Mouse (Mus musculus) heart, adult 2 months (tissue): ENCODE measurements at regions not wholly inside any gene's neighbourhood (a gene's known extent, or its start where the extent isn't known, plus 50 kb on each side); places are given as distances from the start of the nearest gene placed in this dataset.

Source experiments
- CTCF ChIP-seq: fragments of 200-600 bp; IDR thresholded peaks from 2 replicates; pipeline ENCODE4 v1.8.1; 2022; ENCODE audit warnings: antibody characterized with exemption, mild to moderate bottlenecking, moderate library complexity
- EP300 ChIP-seq: fragments of 200-500 bp; IDR thresholded peaks from 2 replicates; pipeline ENCODE4 v1.6.1; 2011; ENCODE audit warnings: low read depth, low read length, control low read depth; ENCODE audit not compliant: insufficient read depth
- POLR2A ChIP-seq: fragments of 200-500 bp; IDR thresholded peaks from 2 replicates; pipeline ENCODE4 v1.6.1; 2011; ENCODE audit warnings: mild to moderate bottlenecking, low read depth, low read length, control low read depth; ENCODE audit not compliant: insufficient read depth

DNA sequence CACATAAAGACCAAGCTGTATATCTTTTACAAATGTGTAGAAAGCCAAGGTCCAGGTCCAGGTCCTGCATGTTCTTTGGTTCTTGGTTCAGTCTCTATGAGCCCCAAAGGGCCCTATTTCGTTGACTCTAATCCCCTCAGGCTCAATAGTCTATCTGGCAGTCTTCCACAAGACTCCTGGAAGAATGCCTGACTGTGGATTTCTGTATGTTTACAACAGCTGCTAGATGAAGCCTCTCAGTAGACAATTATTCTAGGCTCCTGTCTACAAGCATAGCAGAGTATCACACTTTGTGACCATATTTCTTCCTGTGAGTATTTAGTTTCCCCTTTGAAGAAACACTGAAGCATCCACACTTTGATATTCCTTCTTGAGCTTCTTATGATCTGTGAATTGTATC lies 374.6 kb upstream of the Slit2 start:
- TF ChIP-seq CTCF (no peak), POLR2A (no peak), EP300 (no peak)
